Mouse (Mus musculus) liver, adult 2 months (tissue): ENCODE results near the gene Tubgcp2.

Experiments
- CTCF ChIP-seq: fragments of 200-500 bp; IDR thresholded peaks from 2 replicates; pipeline ENCODE4 v1.5.1; 2011; ENCODE audit warnings: low read depth, low read length, control low read depth
- POLR2A ChIP-seq: fragments of 200-500 bp; IDR thresholded peaks from 2 replicates; pipeline ENCODE4 v1.6.1; 2011; ENCODE audit warnings: low read length, control low read depth; ENCODE audit not compliant: insufficient read depth; ENCODE audit errors: extremely low read depth

GRCm38 (mm10) chr7:139957437-139957836 lies 79.0 kb downstream of the Tubgcp2 start:
- TF ChIP-seq POLR2A (no peak), CTCF (no peak)
